Mouse (Mus musculus): Measurements from ENCODE around the gene Gpat3. TPM values are rescaled to one million over a fixed set of nuclear protein-coding genes. Genes with fewer than 3 reads are reported as not detected.

The Gpat3 gene
- polyA plus RNA-seq, 1 experiment from 2014 or later, result 3.2 TPM

DNA sequence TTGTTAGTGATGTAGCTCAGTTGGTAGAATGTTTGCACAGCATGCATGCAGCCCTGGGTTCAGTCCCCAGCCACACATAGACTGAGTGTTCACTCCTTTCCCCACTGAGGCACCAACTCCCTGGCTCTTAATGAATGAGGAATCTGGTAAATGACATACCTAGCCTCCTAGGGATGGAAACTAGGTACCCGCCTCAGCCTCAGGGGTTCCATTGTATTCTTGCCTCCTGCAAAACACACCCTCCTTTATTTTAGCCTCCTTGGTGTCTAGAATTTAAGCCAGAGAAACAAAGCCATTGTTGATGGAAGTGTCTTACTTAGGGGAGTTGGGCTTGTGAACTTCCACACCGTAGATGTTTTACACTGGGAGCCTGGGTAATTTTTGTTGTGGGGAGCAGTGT, 17.6 kb downstream of the Gpat3 start:
- Histone ChIP-seq H3K9me3 (no peaks in the 10 kb centered on the region), H3K4me3 (no peak overlapping the region), H3K27ac (no peak overlapping the region), H3K4me1 (no peaks in the 10 kb centered on the region), H3K27me3 (no peaks in the 10 kb centered on the region), H3K9ac (no peak overlapping the region), H3K4me2 (replicated peaks) (no peak overlapping the region), H3K36me3 (no peaks in the 10 kb centered on the region)
- ATAC-seq (ENCODE audit: low FRiP score, low read depth), result no peak
- 89% methylated on average over 2 of the region's 2 CpGs for WGBS

DNA sequence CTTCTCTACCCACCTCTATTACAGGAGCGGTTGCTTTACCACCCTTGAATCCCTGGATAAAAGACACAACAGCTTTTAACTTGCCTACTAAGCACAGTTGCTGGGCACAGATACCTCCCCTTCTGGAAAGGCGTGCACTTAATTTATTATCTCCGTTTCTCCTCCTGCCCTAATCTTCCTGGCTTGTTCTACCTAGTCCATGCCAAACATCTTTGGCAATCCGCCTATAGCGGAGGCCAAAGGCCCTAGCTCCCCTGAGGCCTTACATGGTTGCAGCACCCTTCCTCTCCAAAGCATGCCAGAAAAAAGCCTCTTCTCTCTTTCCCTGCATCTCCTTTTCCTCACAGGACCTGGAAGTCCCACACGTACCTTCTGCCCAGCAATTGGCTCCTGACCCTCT, 18.9 kb downstream of the Gpat3 start:
- Histone ChIP-seq H3K4me1 (no peaks in the 10 kb centered on the region), H3K36me3 (no peaks in the 10 kb centered on the region), H3K9me3 (no peaks in the 10 kb centered on the region), H3K27ac (no peak overlapping the region), H3K9ac (no peak overlapping the region), H3K4me3 (no peak overlapping the region), H3K27me3 (no peaks in the 10 kb centered on the region), H3K4me2 (replicated peaks) (no peak overlapping the region)
- ATAC-seq (ENCODE audit: low FRiP score, low read depth), result no peak
- 85% methylated on average over 6 of the region's 6 CpGs for WGBS

DNA sequence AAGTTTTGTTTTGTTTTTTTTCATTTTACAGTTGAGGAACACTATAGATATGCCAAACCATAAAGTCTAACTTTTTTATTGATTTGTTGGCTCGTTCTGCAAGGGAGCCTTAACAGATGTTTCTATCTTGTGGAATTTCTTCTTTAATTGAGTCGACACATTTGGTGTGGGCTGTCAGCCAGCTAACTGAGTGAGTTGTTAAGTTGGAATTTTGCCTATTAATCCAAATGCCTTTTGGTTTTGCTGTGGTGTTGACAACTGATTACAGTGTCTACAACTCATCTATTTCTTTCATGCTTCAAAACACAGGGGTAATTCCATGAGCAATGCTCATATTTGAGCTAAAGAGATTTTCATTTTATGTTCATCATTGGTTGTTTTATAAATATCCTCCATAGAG, 20.7 kb downstream of the Gpat3 start:
- Histone ChIP-seq H3K4me2 (replicated peaks) (no peak overlapping the region), H3K27me3 (no peaks in the 10 kb centered on the region), H3K27ac (no peak overlapping the region), H3K4me1 (no peaks in the 10 kb centered on the region), H3K9me3 (no peaks in the 10 kb centered on the region), H3K9ac (no peak overlapping the region), H3K36me3 (no peaks in the 10 kb centered on the region), H3K4me3 (no peak overlapping the region)
- ATAC-seq (ENCODE audit: low FRiP score, low read depth), result no peak
- WGBS, result 39% methylated on average over 2 of the region's 2 CpGs

DNA sequence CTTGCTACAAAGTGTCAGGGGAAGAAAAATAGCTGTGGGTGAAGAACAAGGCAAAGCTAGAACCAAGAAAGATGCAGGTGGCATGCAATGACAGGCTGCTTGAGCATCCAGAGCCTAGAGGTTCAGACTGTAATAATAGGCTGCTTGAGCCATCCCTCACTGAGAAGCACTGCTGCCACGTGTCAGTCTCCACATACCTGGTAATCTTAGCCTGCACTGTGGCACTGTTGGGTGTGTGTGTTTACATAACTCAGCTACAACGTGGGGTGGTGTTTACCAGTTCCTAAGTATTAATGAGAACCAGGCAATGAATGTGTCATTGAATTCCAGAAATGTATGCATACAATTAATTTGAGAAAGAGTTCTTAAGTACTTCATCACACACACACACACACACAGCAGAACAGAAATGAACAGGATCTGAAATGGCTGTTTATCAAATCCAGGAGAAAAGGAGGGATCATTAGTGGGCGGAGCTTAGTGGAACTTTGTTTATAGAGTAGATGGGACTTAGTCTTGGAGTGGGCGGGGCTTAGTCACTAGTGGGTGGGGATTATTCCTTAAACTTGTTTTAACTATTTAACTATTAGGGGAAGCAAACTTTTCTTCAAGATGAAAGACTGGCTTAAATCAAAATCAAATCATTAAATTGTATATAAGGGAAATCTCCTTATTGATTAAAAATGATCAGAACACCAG, 23.8 kb downstream of the Gpat3 start:
- Histone ChIP-seq H3K9ac (no peak overlapping the region), H3K4me2 (replicated peaks) (no peak overlapping the region), H3K27ac (no peak overlapping the region), H3K27me3 (no peaks in the 10 kb centered on the region), H3K9me3 (no peaks in the 10 kb centered on the region), H3K4me3 (no peak overlapping the region), H3K36me3 (no peaks in the 10 kb centered on the region), H3K4me1 (no peaks in the 10 kb centered on the region)
- no peak for ATAC-seq (ENCODE audit: low FRiP score, low read depth)
- 64% methylated on average over 4 of the region's 4 CpGs for WGBS

DNA sequence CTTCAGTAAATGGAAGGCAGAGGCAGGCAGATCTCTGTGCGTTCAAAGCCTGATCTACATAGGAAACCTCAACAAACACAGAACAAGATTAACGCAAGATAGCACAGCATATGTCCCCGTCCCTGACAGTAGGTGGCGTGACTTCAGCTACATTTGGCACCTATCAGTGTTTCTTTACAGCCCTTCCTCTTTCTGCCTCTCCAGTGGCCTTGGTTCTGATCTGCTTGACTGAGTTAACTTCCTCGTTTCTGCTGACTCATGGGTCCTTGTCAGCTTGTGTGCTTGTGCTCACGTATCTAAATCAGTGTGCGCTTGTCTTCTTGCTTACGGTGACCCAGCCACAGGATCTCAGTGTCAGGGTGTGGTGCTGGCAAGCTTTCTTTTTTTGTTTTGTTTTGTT, 26.5 kb downstream of the Gpat3 start:
- no peaks in the 10 kb centered on the region for H3K9me3 ChIP-seq
- no peak overlapping the region for H3K9ac ChIP-seq
- H3K4me2 ChIP-seq (replicated peaks), result no peak overlapping the region
- H3K36me3 ChIP-seq, result no peaks in the 10 kb centered on the region
- H3K4me3 ChIP-seq, result no peak overlapping the region
- no peak for ATAC-seq (ENCODE audit: low FRiP score, low read depth)
- no peak overlapping the region for H3K27ac ChIP-seq
- H3K4me1 ChIP-seq, result no peaks in the 10 kb centered on the region
- WGBS, result 87% methylated on average over 8 of the region's 8 CpGs
- H3K27me3 ChIP-seq, result no peaks in the 10 kb centered on the region

DNA sequence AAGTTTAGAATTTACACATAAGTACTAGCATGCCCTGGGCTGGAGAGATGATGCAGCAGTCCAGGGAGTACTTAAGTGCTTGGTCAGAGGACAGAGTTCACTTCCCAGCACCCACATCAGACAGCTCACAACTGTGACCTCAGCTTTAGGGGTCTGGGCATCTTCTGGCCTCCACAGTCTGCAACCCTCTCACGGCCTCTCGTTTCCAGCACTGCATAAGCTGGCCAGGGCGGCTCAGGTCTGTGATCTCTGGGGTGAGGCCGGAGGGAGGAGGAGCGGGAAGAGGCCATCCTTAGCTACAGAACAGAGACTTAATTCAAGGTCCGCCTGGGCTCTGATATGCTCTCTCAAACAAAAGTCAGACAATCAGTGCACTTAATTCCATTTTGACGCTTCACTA, 29.2 kb downstream of the Gpat3 start:
- H3K9ac ChIP-seq, result no peak overlapping the region
- H3K4me1 ChIP-seq, result no peaks in the 10 kb centered on the region
- no peak overlapping the region for H3K4me2 ChIP-seq (replicated peaks)
- 79% methylated on average over 7 of the region's 7 CpGs for WGBS
- ATAC-seq (ENCODE audit: low FRiP score, low read depth), result no peak
- no peaks in the 10 kb centered on the region for H3K27me3 ChIP-seq
- no peak overlapping the region for H3K4me3 ChIP-seq
- no peaks in the 10 kb centered on the region for H3K9me3 ChIP-seq
- H3K36me3 ChIP-seq, result no peaks in the 10 kb centered on the region
- H3K27ac ChIP-seq, result no peak overlapping the region

DNA sequence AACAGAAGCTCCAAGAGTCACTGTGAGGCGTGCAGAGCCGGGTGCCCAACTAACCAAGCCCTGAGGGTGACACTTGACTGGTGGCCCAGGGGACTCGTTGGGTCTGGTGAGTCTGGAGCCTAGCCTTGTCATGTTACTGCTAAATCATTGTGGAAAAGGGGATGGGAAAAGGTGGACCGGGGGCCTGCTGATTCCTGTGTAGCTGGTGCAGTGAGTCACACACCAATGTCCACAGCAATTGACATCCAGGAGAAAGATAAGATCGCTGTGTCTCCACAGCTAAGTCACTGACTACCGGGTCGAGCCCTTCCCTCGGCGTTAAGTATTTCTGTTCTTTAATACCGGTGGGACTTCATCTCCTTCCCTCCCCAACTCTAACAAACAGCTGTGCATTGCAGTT, 29.7 kb downstream of the Gpat3 start:
- no peak overlapping the region for H3K9ac ChIP-seq
- no peaks in the 10 kb centered on the region for H3K27me3 ChIP-seq
- no peak overlapping the region for H3K4me3 ChIP-seq
- H3K36me3 ChIP-seq, result no peaks in the 10 kb centered on the region
- ATAC-seq (ENCODE audit: low FRiP score, low read depth), result no peak
- H3K4me2 ChIP-seq (replicated peaks), result no peak overlapping the region
- 73% methylated on average over 10 of the region's 10 CpGs for WGBS
- no peaks in the 10 kb centered on the region for H3K9me3 ChIP-seq
- H3K27ac ChIP-seq, result no peak overlapping the region
- H3K4me1 ChIP-seq, result no peaks in the 10 kb centered on the region

DNA sequence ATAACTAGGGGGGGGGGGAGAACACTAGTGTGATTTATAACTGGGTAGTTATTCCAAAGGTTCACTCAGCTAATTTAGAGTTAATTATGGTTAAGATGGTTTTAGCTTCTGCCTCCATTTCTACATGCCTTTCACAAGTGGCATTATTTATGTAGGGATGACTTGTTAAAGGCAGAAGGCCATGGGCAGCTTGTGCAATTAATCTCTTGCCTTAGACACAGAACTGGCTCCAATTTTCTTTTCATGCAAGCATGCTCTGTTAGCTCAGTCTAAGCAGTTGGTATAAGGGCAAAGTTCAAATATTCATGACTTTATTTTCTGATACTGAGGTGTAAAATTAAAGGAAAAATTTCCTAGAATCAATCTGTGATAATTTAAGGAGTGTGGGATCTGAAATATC, 31.5 kb downstream of the Gpat3 start:
- no peaks in the 10 kb centered on the region for H3K36me3 ChIP-seq
- no peaks in the 10 kb centered on the region for H3K4me1 ChIP-seq
- H3K4me2 ChIP-seq (replicated peaks), result no peak overlapping the region
- no peak for ATAC-seq (ENCODE audit: low FRiP score, low read depth)
- no peak overlapping the region for H3K9ac ChIP-seq
- no peaks in the 10 kb centered on the region for H3K27me3 ChIP-seq
- H3K4me3 ChIP-seq, result no peak overlapping the region
- no peaks in the 10 kb centered on the region for H3K9me3 ChIP-seq
- H3K27ac ChIP-seq, result no peak overlapping the region

DNA sequence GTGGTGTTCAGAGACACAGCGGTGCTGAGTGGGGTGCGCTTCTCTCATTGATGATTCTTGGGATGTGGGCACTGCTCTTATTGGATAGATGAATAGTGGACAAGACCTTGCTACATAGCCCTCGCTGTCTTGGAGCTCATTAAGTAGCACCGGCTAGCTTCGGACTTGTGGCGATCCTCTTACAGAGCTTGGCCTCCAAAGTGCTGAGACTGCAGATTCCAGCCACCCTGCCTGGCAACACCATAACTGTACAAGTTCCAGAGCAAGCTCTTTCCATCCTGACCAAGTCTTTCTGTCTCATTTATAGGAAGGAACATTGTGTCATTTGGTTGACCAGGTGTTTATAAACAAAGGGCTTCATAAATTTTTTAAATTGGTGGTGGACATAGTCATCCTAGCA, 39.7 kb downstream of the Gpat3 start:
- Histone ChIP-seq H3K4me3 (no peak overlapping the region), H3K4me2 (replicated peaks) (no peak overlapping the region), H3K9ac (no peak overlapping the region), H3K36me3 (no peaks in the 10 kb centered on the region), H3K27me3 (no peaks in the 10 kb centered on the region), H3K9me3 (no peaks in the 10 kb centered on the region), H3K4me1 (no peaks in the 10 kb centered on the region), H3K27ac (no peak overlapping the region)
- 87% methylated on average over 6 of the region's 6 CpGs for WGBS
- ATAC-seq (ENCODE audit: low FRiP score, low read depth), result no peak

DNA sequence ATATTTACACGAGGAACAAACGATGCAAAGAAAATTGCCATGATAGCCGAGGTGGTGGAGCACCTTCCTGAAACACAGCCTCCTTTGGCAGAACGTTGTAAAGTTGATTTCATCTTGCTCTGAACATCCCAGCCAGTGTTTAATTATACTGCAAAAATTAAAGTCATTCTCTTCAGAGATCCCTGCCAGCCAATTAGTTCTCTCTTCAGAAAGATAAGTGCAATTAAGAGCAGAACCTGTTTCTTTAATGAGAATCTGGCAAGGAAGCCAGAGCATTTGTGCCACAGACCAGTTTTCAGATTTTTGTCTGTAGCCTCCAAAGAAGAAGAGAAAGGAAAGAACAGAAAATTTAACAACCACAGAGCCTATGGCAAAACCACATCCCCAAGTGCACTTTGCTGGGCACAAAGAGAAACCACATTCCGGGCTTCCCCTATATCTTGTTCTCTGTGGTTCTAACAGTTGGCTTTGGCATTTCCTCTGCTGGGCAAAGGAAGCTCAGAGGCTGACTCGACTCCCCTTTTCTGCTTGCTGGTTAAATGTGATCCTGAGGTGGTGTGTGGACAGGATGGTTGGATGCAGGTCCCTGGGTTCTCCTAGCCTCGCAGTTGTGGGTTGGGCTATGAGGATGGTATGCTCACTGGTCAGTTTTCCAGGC, 40.9 kb downstream of the Gpat3 start:
- H3K4me2 ChIP-seq (replicated peaks), result no peak overlapping the region

DNA sequence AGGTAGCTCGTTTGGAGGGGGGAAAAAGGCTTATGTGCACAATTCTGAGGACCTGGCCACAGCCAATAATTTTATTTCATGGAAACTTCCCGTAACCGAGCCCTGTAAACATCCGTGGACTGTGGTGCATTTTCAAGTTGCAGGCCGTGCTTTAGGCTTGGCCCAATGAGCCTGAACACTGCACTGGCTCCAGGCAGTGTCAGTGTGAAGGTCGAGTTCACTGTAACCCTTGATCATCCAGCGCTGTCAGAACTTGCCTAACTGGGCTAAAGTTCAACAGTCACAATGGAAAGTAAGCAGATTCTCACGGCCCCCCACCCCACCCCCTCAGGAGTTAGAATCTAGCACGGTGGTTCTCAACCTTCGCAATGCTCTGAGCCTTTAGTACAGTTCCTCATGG, 50.7 kb downstream of the Gpat3 start:
- Histone ChIP-seq H3K27me3 (no peaks in the 10 kb centered on the region), H3K27ac (no peak overlapping the region), H3K36me3 (0 out of 2 replicates have a peak, but pooled peaks cover 2% of the 10 kb centered on the region), H3K4me2 (replicated peaks) (no peak overlapping the region), H3K9me3 (0 out of 2 replicates have a peak, but pooled peaks cover 5% of the 10 kb centered on the region), H3K4me1 (peaks cover 9% of the 10 kb centered on the region), H3K9ac (no peak overlapping the region), H3K4me3 (no peak overlapping the region)
- 68% methylated on average over 10 of the region's 10 CpGs for WGBS
- no peak for ATAC-seq (ENCODE audit: low FRiP score, low read depth)

More for the DNA sequence above, 40.9 kb downstream of the Gpat3 start:
- Histone ChIP-seq H3K27ac (no peak overlapping the region), H3K27me3 (no peaks in the 10 kb centered on the region), H3K4me1 (no peaks in the 10 kb centered on the region), H3K4me3 (no peak overlapping the region), H3K9me3 (no peaks in the 10 kb centered on the region), H3K9ac (no peak overlapping the region), H3K36me3 (no peaks in the 10 kb centered on the region)
- 75% methylated on average over 7 of the region's 7 CpGs for whole genome bisulfite sequencing
- no peak for ATAC-seq (ENCODE audit: low FRiP score, low read depth)

DNA sequence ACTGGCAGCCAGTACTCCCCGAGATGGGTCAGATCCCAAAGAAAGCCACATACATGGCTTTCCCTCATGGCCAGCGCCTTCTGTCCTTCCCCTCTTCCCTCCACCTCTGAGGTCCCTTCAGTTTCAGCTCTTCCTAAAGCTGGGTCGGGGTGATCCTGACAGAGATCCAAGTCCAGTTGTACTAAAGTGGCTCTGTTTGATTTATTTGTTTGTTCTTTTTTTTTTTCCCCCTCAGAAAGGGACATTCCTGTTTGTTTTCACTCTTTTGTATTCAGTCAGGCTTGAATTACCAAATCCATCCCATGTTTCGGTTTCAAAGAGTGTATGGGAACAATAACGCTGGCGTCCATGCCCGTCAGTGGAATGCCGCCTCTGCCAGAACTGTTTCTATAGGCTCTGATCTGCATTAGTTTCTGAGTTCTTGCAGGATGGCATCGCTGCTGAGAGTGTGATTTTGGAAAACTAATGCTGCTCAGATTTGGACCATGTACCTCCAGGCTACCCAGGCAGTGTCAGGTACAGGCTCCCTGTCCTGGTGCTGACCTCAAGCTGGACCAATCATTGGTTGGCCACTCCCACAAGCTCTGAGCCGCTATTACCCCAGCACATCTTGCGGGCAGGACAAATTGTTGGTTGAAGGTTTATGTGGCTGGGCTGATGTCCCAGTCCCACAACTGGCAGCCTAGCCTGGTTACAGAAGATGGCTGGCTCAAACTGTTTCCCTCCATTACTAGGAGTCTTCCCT, 54.4 kb downstream of the Gpat3 start:
- 81% methylated on average over 11 of the region's 11 CpGs for WGBS
- Histone ChIP-seq H3K36me3 (no peaks in the 10 kb centered on the region), H3K9ac (no peak overlapping the region), H3K27me3 (no peaks in the 10 kb centered on the region), H3K4me3 (no peak overlapping the region), H3K27ac (no peak overlapping the region), H3K4me1 (peaks cover 12% of the 10 kb centered on the region), H3K4me2 (replicated peaks) (no peak overlapping the region), H3K9me3 (no peaks in the 10 kb centered on the region)
- ATAC-seq (ENCODE audit: low FRiP score, low read depth), result no peak

Measured in limb, embryonic 13.5 days (tissue).